Mouse (Mus musculus) lung, postnatal 10 days (tissue): Measurements from ENCODE around the gene Myo16.

ENCODE experiments used
- DNase-seq: peaks from one replicate; pipeline ENCODE4 v3.0.0; 2021

Myo16 gene

GRCm38 (mm10) chr8:10483841-10484240, 330.1 kb downstream of the Myo16 start:
- no peak for DNase-seq

DNA sequence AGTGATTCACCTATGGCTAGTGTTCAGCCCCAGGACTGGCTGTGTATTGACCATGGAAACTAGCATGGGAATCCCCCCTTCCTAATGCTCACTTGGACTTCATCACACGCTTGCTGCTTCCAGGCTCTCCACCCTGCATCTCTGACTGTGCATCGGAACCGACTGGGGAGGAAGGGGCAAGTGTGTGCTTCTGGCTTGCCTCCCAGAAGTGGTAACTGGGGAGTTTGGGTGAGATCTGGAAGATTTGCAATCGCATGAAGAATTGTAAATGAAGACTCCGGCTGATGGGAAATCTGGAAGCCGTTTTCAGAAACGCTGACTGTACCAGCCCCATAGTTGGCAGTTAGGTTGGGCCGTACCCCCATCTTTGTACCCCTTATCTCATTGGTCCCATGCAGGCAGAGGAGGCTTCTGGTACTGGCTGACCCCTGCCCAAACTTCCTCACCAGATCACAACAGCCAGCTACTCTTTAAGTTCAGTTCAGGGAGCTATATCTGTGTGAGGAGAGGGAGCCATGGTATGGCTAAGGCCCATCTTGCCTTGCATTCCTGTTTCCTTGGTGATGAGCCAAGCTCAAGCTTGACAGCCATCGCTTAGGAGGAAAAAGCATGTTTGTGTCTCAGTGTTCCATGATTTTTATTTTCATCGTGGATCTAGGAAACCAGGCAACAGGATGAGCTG, 336.2 kb downstream of the Myo16 start:
- no peak for DNase-seq

GRCm38 (mm10) chr8:10490420-10490784, 336.7 kb downstream of the Myo16 start:
- DNase-seq: no peak

DNA sequence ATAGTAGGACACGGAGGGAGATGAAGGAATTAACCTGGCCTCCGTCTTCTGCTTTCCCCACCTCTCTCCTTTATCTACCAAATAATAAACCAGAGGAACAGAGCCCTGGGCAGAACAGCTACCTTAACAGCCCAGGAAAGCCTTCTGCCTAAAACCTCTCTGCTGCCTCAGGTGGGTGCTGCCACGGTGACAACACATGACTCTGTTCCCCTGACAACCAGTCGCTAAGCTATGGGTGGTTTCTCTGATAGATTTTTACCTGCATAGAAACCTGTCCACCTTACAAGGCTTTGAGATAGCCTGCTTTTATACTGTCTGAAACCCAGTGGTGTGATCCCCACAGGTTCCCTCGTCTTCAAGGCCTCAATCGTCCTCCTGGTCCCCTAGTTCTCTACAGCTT, 337.2 kb downstream of the Myo16 start:
- no peak for DNase-seq

DNA sequence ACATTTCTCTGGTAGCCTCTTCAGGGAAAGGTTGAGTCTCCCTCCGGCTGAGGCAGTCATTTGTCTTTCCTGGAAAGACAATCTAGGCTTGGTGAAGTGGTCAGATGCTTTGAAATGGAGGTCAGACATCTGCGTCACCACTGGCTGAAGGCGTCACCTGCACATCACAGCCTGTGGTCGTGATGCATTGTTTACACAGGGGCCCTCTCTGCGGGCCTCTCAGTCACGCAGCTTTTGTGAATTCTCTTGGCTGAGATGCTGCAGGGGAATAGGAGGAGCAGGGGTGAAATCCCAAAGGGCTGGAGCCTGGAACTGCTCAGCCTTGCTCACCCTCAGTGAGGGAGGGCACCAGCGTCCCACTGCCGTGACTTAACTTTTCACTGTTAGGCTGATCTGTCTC, 346.1 kb downstream of the Myo16 start:
- no peak for DNase-seq

DNA sequence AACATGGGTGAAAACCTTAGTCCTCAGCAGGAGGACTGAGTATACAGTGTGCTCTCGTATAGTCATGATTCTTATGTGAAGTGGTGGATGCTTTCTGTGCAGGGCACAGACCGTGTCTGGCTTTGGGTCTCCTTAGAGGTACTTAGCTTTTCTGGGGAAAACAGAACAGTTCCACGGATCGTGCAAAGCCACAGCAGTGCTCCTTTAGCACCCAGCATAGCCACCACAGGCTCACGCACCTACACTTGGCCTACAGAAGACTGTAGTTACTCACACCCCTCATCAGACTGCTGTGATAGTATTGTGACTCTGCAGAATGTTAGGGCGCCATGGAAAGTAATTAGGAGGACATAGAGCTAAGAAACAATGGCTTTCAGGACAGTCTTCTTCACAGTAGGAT, 346.8 kb downstream of the Myo16 start:
- DNase-seq: no peak

GRCm38 (mm10) chr8:10501750-10502149, 348.0 kb downstream of the Myo16 start:
- DNase-seq: no peak

GRCm38 (mm10) chr8:10512105-10512504, 358.4 kb downstream of the Myo16 start:
- no peak for DNase-seq

DNA sequence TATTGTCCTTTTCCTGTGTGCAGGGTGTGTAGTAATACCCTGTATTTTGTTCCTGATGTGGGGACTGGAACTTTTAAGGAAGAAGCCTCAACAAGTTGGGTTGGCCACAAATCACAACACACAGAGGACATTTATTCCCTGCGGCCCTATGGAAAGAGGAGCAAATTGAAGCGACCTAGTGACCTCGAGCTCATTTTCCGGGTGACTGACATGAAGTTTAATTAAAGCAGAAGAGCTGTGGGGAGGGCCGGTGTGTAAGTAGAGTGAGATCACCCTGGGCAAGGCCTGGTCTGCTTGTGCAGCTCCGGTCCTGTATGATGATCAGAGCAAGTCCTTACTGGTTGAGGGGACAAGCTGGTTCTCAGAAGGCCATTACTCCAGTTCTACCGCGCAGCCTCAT, 363.7 kb downstream of the Myo16 start:
- DNase-seq: no peak

DNA sequence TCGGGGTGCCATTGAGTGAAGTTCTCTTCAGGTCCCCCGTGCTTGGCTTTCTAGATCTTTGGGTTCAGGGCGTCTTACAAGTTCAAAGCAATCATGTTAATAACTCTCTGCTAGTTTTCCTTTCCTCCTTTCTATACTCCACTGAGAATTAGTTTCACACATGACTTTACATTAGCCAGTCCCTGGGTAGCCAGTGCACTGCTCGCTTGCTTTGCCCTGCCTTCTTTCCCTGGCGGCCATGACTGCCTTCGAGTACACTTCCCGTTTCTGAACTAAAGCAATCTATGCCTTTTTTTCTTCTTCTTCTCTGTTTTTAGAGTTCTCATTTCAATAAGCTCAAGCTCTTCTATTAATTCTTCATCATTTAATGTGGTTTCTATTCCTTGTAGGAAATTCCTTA, 365.6 kb downstream of the Myo16 start:
- no peak for DNase-seq

- no peak for DNase-seq
Measured at GRCm38 (mm10) chr8:10521463-10521862, 367.8 kb downstream of the Myo16 start.

- DNase-seq: no peak
Measured at GRCm38 (mm10) chr8:10525686-10526085, 372.0 kb downstream of the Myo16 start.

DNA sequence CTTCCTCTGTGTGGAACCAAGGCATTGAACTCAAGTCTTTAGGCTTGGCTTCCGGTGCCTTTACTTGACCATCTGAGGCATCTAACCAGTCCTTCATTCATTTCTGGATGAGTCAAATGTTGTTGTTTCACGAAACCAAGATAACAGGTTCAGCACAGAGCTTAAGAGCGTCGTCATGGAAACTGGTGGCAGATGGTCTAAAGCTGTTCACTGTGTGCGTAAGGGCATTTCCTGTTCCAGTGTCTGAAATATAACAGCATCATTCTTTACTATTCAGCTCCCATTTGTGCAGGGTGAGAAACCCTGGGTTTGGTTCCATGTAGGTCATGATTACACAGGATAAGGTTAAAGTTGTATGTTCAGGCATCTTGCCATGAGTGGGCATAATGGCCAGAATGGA, 372.9 kb downstream of the Myo16 start:
- DNase-seq: no peak

- DNase-seq: no peak
Measured at GRCm38 (mm10) chr8:10534619-10535286, 381.0 kb downstream of the Myo16 start.

- DNase-seq: no peak
Measured at GRCm38 (mm10) chr8:10538319-10538718, 384.6 kb downstream of the Myo16 start.

GRCm38 (mm10) chr8:10539665-10540064, 386.0 kb downstream of the Myo16 start:
- DNase-seq: no peak

DNA sequence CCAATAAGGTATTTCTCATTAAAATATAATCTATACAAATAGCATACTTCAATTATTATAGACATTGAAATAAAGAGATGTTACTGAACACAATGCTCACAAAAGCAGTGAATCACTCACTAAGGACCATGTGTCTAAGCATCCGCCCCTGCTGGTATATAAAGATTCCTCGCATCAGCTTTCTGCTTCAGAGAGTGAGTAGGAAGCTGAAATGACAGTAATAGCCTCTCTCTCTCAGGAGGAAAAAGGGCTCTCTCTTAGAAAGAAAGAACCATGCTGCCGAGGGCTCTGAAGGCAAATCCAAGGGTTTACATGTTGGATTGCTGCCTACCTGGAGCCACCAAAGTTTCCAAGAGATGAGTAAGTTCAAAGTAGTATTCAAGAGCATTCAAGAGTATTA, 392.2 kb downstream of the Myo16 start:
- DNase-seq: no peak

- DNase-seq: no peak
Measured at GRCm38 (mm10) chr8:10546519-10546918, 392.8 kb downstream of the Myo16 start.

GRCm38 (mm10) chr8:10548003-10548584, 394.4 kb downstream of the Myo16 start:
- DNase-seq: no peak

GRCm38 (mm10) chr8:10549434-10549833, 395.7 kb downstream of the Myo16 start:
- DNase-seq: no peak

- DNase-seq: no peak
Measured at GRCm38 (mm10) chr8:10557961-10558360, 404.2 kb downstream of the Myo16 start.

- DNase-seq: no peak
Measured at GRCm38 (mm10) chr8:10559479-10559878, 405.8 kb downstream of the Myo16 start.

DNA sequence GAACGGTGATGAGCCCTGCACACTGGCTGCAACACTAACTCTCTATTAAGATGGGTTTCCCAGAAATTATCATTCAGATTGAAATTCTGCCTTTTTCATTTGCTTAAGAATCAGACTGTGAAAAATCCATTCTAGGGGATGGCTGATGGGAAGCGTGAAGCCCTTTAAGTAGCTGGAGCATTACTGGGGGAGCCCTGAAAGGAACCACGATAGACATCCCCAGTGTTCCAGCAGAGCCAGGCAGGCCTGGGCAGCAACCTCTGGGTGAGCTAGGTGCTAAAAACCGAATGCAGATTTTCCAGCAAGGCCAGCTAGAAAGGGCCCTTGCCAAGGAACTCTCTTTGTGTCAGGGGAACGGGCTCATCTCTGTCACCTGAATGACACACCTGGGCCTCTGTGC, 407.9 kb downstream of the Myo16 start:
- DNase-seq: no peak

DNA sequence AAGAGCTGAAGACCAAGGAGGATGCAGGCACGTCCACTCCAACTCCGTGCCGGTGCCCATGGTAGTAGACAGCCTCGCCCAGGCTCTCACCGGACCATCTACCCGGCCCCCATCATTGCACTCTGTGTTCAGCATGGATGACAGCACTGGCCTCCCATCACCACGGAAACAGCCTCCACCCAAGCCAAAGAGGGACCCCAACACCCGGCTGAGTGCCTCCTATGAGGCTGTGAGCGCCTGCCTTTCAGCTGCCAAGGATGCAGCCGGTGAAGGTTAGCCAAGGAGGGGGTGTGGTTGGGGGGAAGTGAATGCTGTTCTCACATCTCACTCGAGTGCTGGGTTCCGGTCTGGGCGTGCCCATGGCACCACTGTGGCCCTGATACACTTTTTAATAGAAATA, 408.3 kb downstream of the Myo16 start:
- no peak for DNase-seq

GRCm38 (mm10) chr8:10562636-10563035, 408.9 kb downstream of the Myo16 start:
- no peak for DNase-seq
